ENCODE assay signal across 9 mouse cellular contexts in genomic region chr8:128686429-128686990, GRCm38 (mm10). TPM values are rescaled to one million over a fixed set of nuclear protein-coding genes. Genes with fewer than 3 reads are reported as not detected.
DNase-seq lines count a peak whose midpoint lies in the region; ATAC-seq and TF ChIP-seq lines count a peak whose summit lies in the region.
"Had no signal": no experiment of that assay in that cellular context is flagged by ENCODE, and none has a peak within 500 bp of the region (broad histone marks: within the 10 kb centered on the region; RNA-seq: fewer than 3 reads in every experiment).

No protein-coding gene starts in this region.

- TF ChIP-seq POLR2A in ES-Bruce4 (IDR thresholded peaks at IDR 0.05; ENCODE audit: insufficient read depth, low read length) = no peak

- no peaks in the 10 kb centered on the region for H3K36me3 ChIP-seq in heart, embryonic 12.5 days
- no peaks in the 10 kb centered on the region for H3K36me3 ChIP-seq in ES-Bruce4 (ENCODE audit: control insufficient read depth, insufficient read depth, low read length, poor library complexity, severe bottlenecking)
- no peaks in the 10 kb centered on the region for H3K36me3 ChIP-seq in forebrain, postnatal 0 days (ENCODE audit: insufficient read depth)

- intact Hi-C loops in gastrocnemius, postnatal 36 days (cut with DNase I) = no loop called here

- ATAC-seq in heart, embryonic 12.5 days (ENCODE audit: insufficient number of reproducible peaks, low FRiP score) = no peak
- ATAC-seq in forebrain, postnatal 0 days = no peak
- ATAC-seq in megakaryocyte, adult 5-6 weeks (ENCODE audit: poor library complexity, severe bottlenecking) = peak; percentile 6

- peak overlapping the region; percentile 72 for H3K4me3 ChIP-seq in heart, embryonic 12.5 days
- peak overlapping the region; percentile 95 for H3K4me3 ChIP-seq in ES-Bruce4 (ENCODE audit: low read depth, low read length)
- H3K4me3 ChIP-seq in forebrain, postnatal 0 days (ENCODE audit: low read depth, low read length) = peak overlapping the region; percentile 99

- 0% methylated on average over 2 of the region's 2 CpGs for WGBS in heart, embryonic 12.5 days
- WGBS in forebrain, postnatal 0 days = 1% methylated on average over 2 of the region's 2 CpGs

- DNase-seq in heart, postnatal 4 days = no peak
- DNase-seq in forebrain, postnatal 0 days = no peak
- DNase-seq in adrenal gland, adult (ENCODE audit: inconsistent age in 2 of 2, low spot score in 1 of 2) = no peak
- no peak for DNase-seq in gastrocnemius, postnatal 36 days
- no peak for DNase-seq in urinary bladder, postnatal 14 days (ENCODE audit: low spot score)
- DNase-seq: kidney, adult 11 months had no signal

- peak overlapping the region; percentile 72 for H3K4me2 ChIP-seq in heart, embryonic 12.5 days
- H3K4me2 ChIP-seq in forebrain, postnatal 0 days (ENCODE audit: low read depth) = peak overlapping the region; percentile 70

- no peaks in the 10 kb centered on the region for H3K9me3 ChIP-seq in heart, embryonic 12.5 days (replicated peaks)
- H3K9me3 ChIP-seq in ES-Bruce4 (replicated peaks; ENCODE audit: control insufficient read depth, insufficient read depth, low read length, poor library complexity, severe bottlenecking) = no peaks in the 10 kb centered on the region
- H3K9me3 ChIP-seq in forebrain, postnatal 0 days (ENCODE audit: low read length) = no peaks in the 10 kb centered on the region

- H3K9ac ChIP-seq in heart, embryonic 12.5 days = peak overlapping the region; percentile 98
- H3K9ac ChIP-seq in ES-Bruce4 (ENCODE audit: low read depth, poor library complexity, severe bottlenecking) = peak overlapping the region; percentile 100
- peak overlapping the region; percentile 99 for H3K9ac ChIP-seq in forebrain, postnatal 0 days

- H3K27ac ChIP-seq in heart, embryonic 12.5 days (ENCODE audit: poor library complexity, severe bottlenecking) = peak overlapping the region; percentile 99
- 0 out of 2 replicates have a peak overlapping the region, but pooled peaks have one; percentile 38 for H3K27ac ChIP-seq in ES-Bruce4 (ENCODE audit: insufficient read depth, low read length)
- peak overlapping the region; percentile 99; the same call in 1 of the 2 replicates for H3K27ac ChIP-seq in forebrain, postnatal 0 days (ENCODE audit: low read depth, low read length)

- no peaks in the 10 kb centered on the region for H3K27me3 ChIP-seq in heart, embryonic 12.5 days (replicated peaks)
- H3K27me3 ChIP-seq in ES-Bruce4 (ENCODE audit: control insufficient read depth, insufficient read depth, low read length, poor library complexity, severe bottlenecking) = no peaks in the 10 kb centered on the region
- H3K27me3 ChIP-seq in forebrain, postnatal 0 days (ENCODE audit: insufficient read depth, low read length) = no peaks in the 10 kb centered on the region

- TF ChIP-seq EP300 in ES-Bruce4 (IDR thresholded peaks at IDR 0.05; ENCODE audit: insufficient read depth, low read depth, low read length) = no peak

- TF ChIP-seq CTCF in ES-Bruce4 (IDR thresholded peaks at IDR 0.05; ENCODE audit: low read depth, low read length) = no peak
- no peak for TF ChIP-seq CTCF in forebrain, postnatal 0 days (IDR thresholded peaks at IDR 0.05; ENCODE audit: low read depth)

- peaks cover 19% of the 10 kb centered on the region for H3K4me1 ChIP-seq in heart, embryonic 12.5 days (replicated peaks)
- H3K4me1 ChIP-seq in ES-Bruce4 (ENCODE audit: control insufficient read depth, insufficient read depth, low read length) = no peaks in the 10 kb centered on the region
- H3K4me1 ChIP-seq in forebrain, postnatal 0 days (ENCODE audit: insufficient read depth) = peaks cover 20% of the 10 kb centered on the region; the same call in 1 of the 2 replicates

RNA-seq across cellular contexts. Expression of gene Itgb1, which starts 1.1 kb away (rescaled TPM):
- 474 and 476 TPM in 2 replicates for polyA plus RNA-seq in heart, embryonic 12.5 days (2016; fragmentation: Nextera tagmentation; extraction: Ambion mirVana)
- total RNA-seq in heart, postnatal 4 days (2021) = 100 to 1,000 TPM; 645 to 673 TPM
- 244 and 246 TPM in 2 replicates for polyA plus RNA-seq in ES-Bruce4 (2011; ENCODE audit: insufficient read depth, insufficient read length, low read depth, missing spikeins)
- total RNA-seq in forebrain, postnatal 0 days (2014; rRNA removed) = 56.7 and 82.3 TPM in 2 replicates
- polyA plus RNA-seq in forebrain, postnatal 0 days (2015; fragmentation: Nextera tagmentation; extraction: Ambion mirVana) = 55.6 and 61.5 TPM in 2 replicates
- total RNA-seq in megakaryocyte, adult 5-6 weeks (2015) = 87.8 and 94.6 TPM in 2 replicates
- total RNA-seq in megakaryocyte, adult 5-6 weeks (2017) = 162 and 167 TPM in 2 replicates
- 100 to 1,000 TPM; 157 to 177 TPM for total RNA-seq in gastrocnemius, postnatal 36 days (2021)

Comparison
In these comparisons a context has a peak if more than half of its experiments do, and no peak if none do; other contexts are left out.
1. H3K27ac ChIP-seq: peak in every context shown above with its lines; median percentile 99 in heart, embryonic 12.5 days; 99 in forebrain, postnatal 0 days; 38 in ES-Bruce4.